ENCODE assay signal across 28 mouse cellular contexts in the genomic region with DNA sequence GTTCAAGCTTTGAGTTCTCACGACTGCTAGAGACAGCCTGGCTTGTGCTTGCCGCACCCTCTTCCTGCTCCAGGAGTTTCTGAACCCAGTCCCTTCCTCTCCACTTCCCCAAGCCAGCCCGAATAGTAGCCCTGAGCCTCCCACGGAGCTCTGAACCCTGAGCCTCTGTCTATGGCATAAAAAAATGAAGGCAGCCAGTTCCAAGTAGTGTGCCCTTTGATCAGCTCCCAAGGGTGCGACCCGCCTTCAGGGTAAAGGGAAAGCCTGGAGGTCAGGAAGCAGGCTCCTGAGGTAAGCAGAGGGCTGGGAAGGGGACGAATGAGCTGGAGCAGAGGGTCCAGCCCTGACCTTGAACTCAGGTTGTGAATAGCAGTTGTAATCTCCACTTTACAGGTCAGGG. TPM values are rescaled to one million over a fixed set of nuclear protein-coding genes. Genes with fewer than 3 reads are reported as not detected.
DNase-seq lines count a peak whose midpoint lies in the region; ATAC-seq and TF ChIP-seq lines count a peak whose summit lies in the region.
"Had no signal": no experiment of that assay in that cellular context is flagged by ENCODE, and none has a peak within 500 bp of the region (broad histone marks: within the 10 kb centered on the region; RNA-seq: fewer than 3 reads in every experiment).

No protein-coding gene starts in this region.

- no peak overlapping the region for H3K9ac ChIP-seq in forebrain, postnatal 0 days
- H3K9ac ChIP-seq in forebrain, embryonic 14.5 days (ENCODE audit: low read length) = no peak overlapping the region
- no peak overlapping the region for H3K9ac ChIP-seq in kidney, embryonic 14.5 days (ENCODE audit: low read depth, low read length)
- H3K9ac ChIP-seq: limb, embryonic 12.5 days; liver, embryonic 12.5 days had no signal

- H3K36me3 ChIP-seq in forebrain, postnatal 0 days (ENCODE audit: insufficient read depth) = no peaks in the 10 kb centered on the region
- H3K36me3 ChIP-seq in forebrain, embryonic 14.5 days (ENCODE audit: control insufficient read depth, insufficient read depth, low read length) = no peaks in the 10 kb centered on the region
- H3K36me3 ChIP-seq in kidney, embryonic 14.5 days (ENCODE audit: control insufficient read depth, insufficient read depth, low read length) = no peaks in the 10 kb centered on the region
- no peaks in the 10 kb centered on the region for H3K36me3 ChIP-seq in small intestine, adult 2 months (ENCODE audit: control insufficient read depth, insufficient read depth, low read length)
- H3K36me3 ChIP-seq: embryonic facial prominence, embryonic 10.5 days; limb, embryonic 12.5 days; liver, embryonic 12.5 days had no signal

- no peak overlapping the region for H3K4me3 ChIP-seq in forebrain, postnatal 0 days (ENCODE audit: low read depth, low read length)
- H3K4me3 ChIP-seq in forebrain, embryonic 14.5 days (ENCODE audit: low read depth, low read length) = no peak overlapping the region
- H3K4me3 ChIP-seq in kidney, embryonic 14.5 days (ENCODE audit: low read length) = no peak overlapping the region
- no peak overlapping the region for H3K4me3 ChIP-seq in small intestine, adult 2 months (ENCODE audit: low read depth, low read length)
- H3K4me3 ChIP-seq: embryonic facial prominence, embryonic 10.5 days; heart, adult 2 months; limb, embryonic 12.5 days; liver, embryonic 12.5 days; myocyte had no signal

- no peaks in the 10 kb centered on the region for H3K9me3 ChIP-seq in forebrain, postnatal 0 days (ENCODE audit: low read length)
- H3K9me3 ChIP-seq in forebrain, embryonic 14.5 days (replicated peaks; ENCODE audit: control insufficient read depth, low read length) = no peaks in the 10 kb centered on the region
- no peaks in the 10 kb centered on the region for H3K9me3 ChIP-seq in kidney, embryonic 14.5 days (ENCODE audit: control insufficient read depth, low read length)
- H3K9me3 ChIP-seq: embryonic facial prominence, embryonic 10.5 days; limb, embryonic 12.5 days; liver, embryonic 12.5 days had no signal

- ATAC-seq in forebrain, postnatal 0 days = no peak
- no peak for ATAC-seq in forebrain, embryonic 14.5 days
- ATAC-seq in kidney, embryonic 14.5 days (ENCODE audit: low FRiP score, low TSS enrichment) = no peak
- ATAC-seq: CD4-positive, CD25-positive, alpha-beta regulatory T cell, adult 4 months; inflammation-experienced regulatory T-cells, adult 6 months; liver, embryonic 12.5 days; Patski had no signal

- no peaks in the 10 kb centered on the region for H3K27me3 ChIP-seq in forebrain, postnatal 0 days (ENCODE audit: insufficient read depth, low read length)
- no peaks in the 10 kb centered on the region for H3K27me3 ChIP-seq in forebrain, embryonic 14.5 days (replicated peaks; ENCODE audit: control insufficient read depth, insufficient read depth, low read length)
- no peaks in the 10 kb centered on the region for H3K27me3 ChIP-seq in kidney, embryonic 14.5 days (ENCODE audit: control insufficient read depth, insufficient read depth, low read length)
- no peaks in the 10 kb centered on the region for H3K27me3 ChIP-seq in small intestine, adult 2 months (ENCODE audit: control insufficient read depth, insufficient read depth, low read length)

- H3K4me2 ChIP-seq in forebrain, postnatal 0 days (ENCODE audit: low read depth) = no peak overlapping the region
- H3K4me2 ChIP-seq in forebrain, embryonic 14.5 days (ENCODE audit: low read length) = no peak overlapping the region
- H3K4me2 ChIP-seq in kidney, embryonic 14.5 days (replicated peaks; ENCODE audit: low read depth, low read length) = no peak overlapping the region
- H3K4me2 ChIP-seq: limb, embryonic 12.5 days; liver, embryonic 12.5 days had no signal

- 62% methylated on average over 7 of the region's 7 CpGs for WGBS in forebrain, postnatal 0 days
- WGBS in forebrain, embryonic 14.5 days = 69% methylated on average over 7 of the region's 7 CpGs
- WGBS in kidney, embryonic 14.5 days = 42% methylated on average over 7 of the region's 7 CpGs
- WGBS in small intestine, adult 2 months = 13% methylated on average over 7 of the region's 7 CpGs

- no peak for DNase-seq in forebrain, postnatal 0 days
- no peak for DNase-seq in forebrain, embryonic 14.5 days (ENCODE audit: low spot score)
- DNase-seq in kidney, adult 8-10 months = peak; percentile 61 to 64
- DNase-seq in kidney, postnatal 25 days = peak; percentile 42 to 80
- DNase-seq in B cell, adult 2 months = no peak
- DNase-seq in left cerebral cortex, postnatal 14 days (ENCODE audit: low spot score in 2 of 2) = no peak
- DNase-seq: adrenal gland, postnatal 10 days; cerebellum, adult 9-10 months; gastrocnemius, postnatal 14 days; heart, adult 2 months; heart, postnatal 36 days; lung, adult 2 months had no signal

- intact Hi-C loops in left cerebral cortex, postnatal 14 days (cut with DNase I) = no loop called here

- no peak for TF ChIP-seq POLR2A in small intestine, adult 2 months (IDR thresholded peaks at IDR 0.05; ENCODE audit: low read depth, low read length)

- TF ChIP-seq CTCF in forebrain, postnatal 0 days (IDR thresholded peaks at IDR 0.05; ENCODE audit: low read depth) = no peak
- no peak for TF ChIP-seq CTCF in small intestine, adult 2 months (IDR thresholded peaks at IDR 0.05; ENCODE audit: extremely low read depth, insufficient read length, insufficient replicate concordance, low read depth, low read length)

- peaks cover 14% of the 10 kb centered on the region; the same call in 1 of the 2 replicates for H3K4me1 ChIP-seq in forebrain, postnatal 0 days (ENCODE audit: insufficient read depth)
- H3K4me1 ChIP-seq in forebrain, embryonic 14.5 days (ENCODE audit: control insufficient read depth, insufficient read depth, low read length) = no peaks in the 10 kb centered on the region
- H3K4me1 ChIP-seq in kidney, embryonic 14.5 days (ENCODE audit: control insufficient read depth, insufficient read depth, low read length) = no peaks in the 10 kb centered on the region
- peaks cover 13% of the 10 kb centered on the region for H3K4me1 ChIP-seq in small intestine, adult 2 months (ENCODE audit: control insufficient read depth, insufficient read depth, insufficient read length, low read length)
- H3K4me1 ChIP-seq: limb, embryonic 12.5 days; liver, embryonic 12.5 days had no signal

- peak overlapping the region; percentile 64 for H3K27ac ChIP-seq in forebrain, postnatal 0 days (ENCODE audit: low read depth, low read length)
- H3K27ac ChIP-seq in forebrain, embryonic 14.5 days (ENCODE audit: low read depth, low read length) = no peak overlapping the region
- H3K27ac ChIP-seq in kidney, embryonic 14.5 days (ENCODE audit: low read depth, low read length) = no peak overlapping the region
- peak overlapping the region; percentile 47 for H3K27ac ChIP-seq in small intestine, adult 2 months (ENCODE audit: insufficient read depth, low read depth, low read length)
- H3K27ac ChIP-seq: embryonic facial prominence, embryonic 10.5 days; heart, adult 2 months; limb, embryonic 12.5 days; liver, embryonic 12.5 days had no signal

RNA-seq across cellular contexts. Expression of a gene that starts 13.4 kb away (rescaled TPM):
- total RNA-seq in forebrain, postnatal 0 days (2014; rRNA removed) = not detected in 2 replicates
- polyA plus RNA-seq in forebrain, postnatal 0 days (2015; fragmentation: Nextera tagmentation; extraction: Ambion mirVana) = not detected in 2 replicates
- not detected in 2 replicates for polyA plus RNA-seq in forebrain, embryonic 14.5 days (2014; fragmentation: Nextera tagmentation; extraction: Ambion mirVana)
- polyA plus RNA-seq in kidney, embryonic 14.5 days (2014; fragmentation: Nextera tagmentation; extraction: Ambion mirVana) = 0.30 and 0.39 TPM in 2 replicates
- polyA plus RNA-seq in small intestine, adult 2 months (2012; rRNA removed) = 1.4 TPM in 2 replicates
- not detected for total RNA-seq in left cerebral cortex, postnatal 14 days (2021)
- total RNA-seq: adrenal gland, postnatal 10 days; common myeloid progenitor, adult 5-6 weeks; heart, adult 2 months; heart, postnatal 36 days; left cerebral cortex, adult 8-10 months; megakaryocyte-erythroid progenitor cell, adult 5-6 weeks; neutrophil, adult 5-6 weeks had no signal
- polyA plus RNA-seq: CD4-positive, CD25-positive, alpha-beta regulatory T cell, adult 4 months; forebrain, embryonic 11.5 days; frontal cortex, adult 2 months; heart, embryonic 14.5 days; inflammation-experienced regulatory T-cells, adult 6 months; liver, embryonic 12.5 days; myocyte; Patski had no signal

RNA-seq across cellular contexts. Expression of a gene that starts 14.4 kb away (rescaled TPM):
- 29.2 and 38.7 TPM in 2 replicates for total RNA-seq in forebrain, postnatal 0 days (2014; rRNA removed)
- 9.3 and 13.0 TPM in 2 replicates for polyA plus RNA-seq in forebrain, postnatal 0 days (2015; fragmentation: Nextera tagmentation; extraction: Ambion mirVana)
- polyA plus RNA-seq in forebrain, embryonic 14.5 days (2014; fragmentation: Nextera tagmentation; extraction: Ambion mirVana) = 9.9 and 13.4 TPM in 2 replicates
- 14.5 and 14.6 TPM in 2 replicates for polyA plus RNA-seq in kidney, embryonic 14.5 days (2014; fragmentation: Nextera tagmentation; extraction: Ambion mirVana)
- 21.8 and 28.1 TPM in 2 replicates for polyA plus RNA-seq in small intestine, adult 2 months (2012; rRNA removed)
- total RNA-seq in left cerebral cortex, postnatal 14 days (2021) = 10 to 100 TPM; 76.2 to 84.8 TPM

RNA-seq across cellular contexts. Expression of a gene that starts 27.3 kb away (rescaled TPM):
- not detected in 2 replicates for total RNA-seq in forebrain, postnatal 0 days (2014; rRNA removed)
- not detected in 2 replicates for polyA plus RNA-seq in forebrain, postnatal 0 days (2015; fragmentation: Nextera tagmentation; extraction: Ambion mirVana)
- not detected in 2 replicates for polyA plus RNA-seq in forebrain, embryonic 14.5 days (2014; fragmentation: Nextera tagmentation; extraction: Ambion mirVana)
- polyA plus RNA-seq in kidney, embryonic 14.5 days (2014; fragmentation: Nextera tagmentation; extraction: Ambion mirVana) = not detected in 2 replicates
- polyA plus RNA-seq in small intestine, adult 2 months (2012; rRNA removed) = not detected in 2 replicates
- not detected for total RNA-seq in left cerebral cortex, postnatal 14 days (2021)
- total RNA-seq: adrenal gland, postnatal 10 days; common myeloid progenitor, adult 5-6 weeks; gastrocnemius, postnatal 14 days; heart, adult 2 months; heart, postnatal 36 days; left cerebral cortex, adult 8-10 months; megakaryocyte-erythroid progenitor cell, adult 5-6 weeks; neutrophil, adult 5-6 weeks had no signal
- polyA plus RNA-seq: embryonic facial prominence, embryonic 10.5 days; forebrain, embryonic 11.5 days; frontal cortex, adult 2 months; heart, adult 2 months; heart, embryonic 14.5 days; limb, embryonic 12.5 days; liver, embryonic 12.5 days; lung, adult 2 months; myocyte; Patski had no signal

RNA-seq across cellular contexts. Expression of a gene that starts 49.9 kb away (rescaled TPM):
- 24.4 and 24.5 TPM in 2 replicates for total RNA-seq in forebrain, postnatal 0 days (2014; rRNA removed)
- polyA plus RNA-seq in forebrain, postnatal 0 days (2015; fragmentation: Nextera tagmentation; extraction: Ambion mirVana) = 20.1 and 25.2 TPM in 2 replicates
- polyA plus RNA-seq in forebrain, embryonic 14.5 days (2014; fragmentation: Nextera tagmentation; extraction: Ambion mirVana) = 21.6 and 25.2 TPM in 2 replicates
- polyA plus RNA-seq in kidney, embryonic 14.5 days (2014; fragmentation: Nextera tagmentation; extraction: Ambion mirVana) = 26.7 and 28.3 TPM in 2 replicates
- polyA plus RNA-seq in small intestine, adult 2 months (2012; rRNA removed) = 17.8 and 21.3 TPM in 2 replicates
- total RNA-seq in left cerebral cortex, postnatal 14 days (2021) = 10 to 100 TPM; 16.2 to 21.2 TPM

Comparison
In these comparisons a context has a peak if more than half of its experiments do, and no peak if none do; other contexts are left out.
1. H3K27ac ChIP-seq: peak in forebrain, postnatal 0 days (single experiment) and small intestine, adult 2 months (single experiment); none in forebrain, embryonic 14.5 days (single experiment) and kidney, embryonic 14.5 days (single experiment).
2. DNase-seq: peak in kidney, adult 8-10 months (2 of 2) and kidney, postnatal 25 days (2 of 2); none in forebrain, postnatal 0 days (single experiment), forebrain, embryonic 14.5 days (single experiment), B cell, adult 2 months (0 of 2) and left cerebral cortex, postnatal 14 days (0 of 2).